Comparison of ENCODE assay signal across 10 mouse cellular contexts in the genomic region with DNA sequence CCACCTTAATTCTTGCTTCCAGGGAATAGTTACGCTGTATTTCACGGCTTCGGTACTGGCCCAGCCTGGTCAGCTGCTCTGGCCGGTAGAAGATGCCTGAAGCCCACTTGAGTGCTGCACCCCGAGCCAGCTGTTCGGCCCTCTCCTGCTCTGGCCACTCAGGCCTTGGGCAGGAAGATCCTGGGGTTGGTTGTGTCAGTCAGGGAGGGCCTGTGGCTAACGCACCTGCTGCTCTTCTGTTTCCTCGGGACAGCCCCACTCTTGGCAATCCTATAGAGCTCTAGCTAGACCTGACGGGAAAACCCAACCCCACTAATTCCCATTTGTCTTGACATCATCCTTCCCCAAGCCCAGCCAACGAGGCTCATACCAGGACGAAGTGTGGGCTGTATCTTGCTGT. TPM values are rescaled to one million over a fixed set of nuclear protein-coding genes. Genes with fewer than 3 reads are reported as not detected.
A peak's percentile ranks its signal among the peaks of the same experiment; 100 is the strongest.
DNase-seq lines count a peak whose midpoint lies in the region; ATAC-seq lines count a peak whose summit lies in the region.
"Had no signal": no experiment of that assay in that cellular context is flagged by ENCODE, and none has a peak within 500 bp of the region (broad histone marks: within the 10 kb centered on the region; RNA-seq: fewer than 3 reads in every experiment).

No protein-coding gene starts in this region.

- ATAC-seq in lung, embryonic 15.5 days (ENCODE audit: borderline replicate concordance, extremely low read depth, low FRiP score, low TSS enrichment) = no peak
- ATAC-seq in heart, embryonic 15.5 days (replicated peaks; ENCODE audit: insufficient number of reproducible peaks, insufficient read depth, low FRiP score, low read depth) = no peak
- no peak for ATAC-seq in midbrain, embryonic 12.5 days (ENCODE audit: low FRiP score, low read depth)
- ATAC-seq in granulocyte monocyte progenitor cell, adult 5-6 weeks (replicated peaks; ENCODE audit: poor library complexity, severe bottlenecking) = no peak
- ATAC-seq: CD4-positive, CD25-positive, alpha-beta regulatory T cell, adult 4 months had no signal

- 53% methylated on average over 11 of the region's 11 CpGs for WGBS in lung, embryonic 15.5 days
- 57% methylated on average over 11 of the region's 11 CpGs for WGBS in heart, embryonic 15.5 days
- WGBS in midbrain, embryonic 12.5 days = 77% methylated on average over 11 of the region's 11 CpGs

- H3K9ac ChIP-seq in lung, embryonic 15.5 days = 0 out of 2 replicates have a peak overlapping the region, but pooled peaks have one; percentile 8
- H3K9ac ChIP-seq in heart, embryonic 15.5 days = 0 out of 2 replicates have a peak overlapping the region, but pooled peaks have one; percentile 7
- no peak overlapping the region for H3K9ac ChIP-seq in midbrain, embryonic 12.5 days (replicated peaks)

- peak overlapping the region; percentile 34 for H3K4me3 ChIP-seq in lung, embryonic 15.5 days
- peak overlapping the region; percentile 36 for H3K4me3 ChIP-seq in heart, embryonic 15.5 days
- no peak overlapping the region for H3K4me3 ChIP-seq in midbrain, embryonic 12.5 days

- no peaks in the 10 kb centered on the region for H3K9me3 ChIP-seq in lung, embryonic 15.5 days
- no peaks in the 10 kb centered on the region for H3K9me3 ChIP-seq in heart, embryonic 15.5 days (replicated peaks)
- H3K9me3 ChIP-seq in midbrain, embryonic 12.5 days = no peaks in the 10 kb centered on the region

- peak overlapping the region; percentile 80 for H3K27ac ChIP-seq in lung, embryonic 15.5 days
- peak overlapping the region; percentile 83; the same call in 1 of the 2 replicates for H3K27ac ChIP-seq in heart, embryonic 15.5 days
- H3K27ac ChIP-seq in midbrain, embryonic 12.5 days (replicated peaks) = 0 out of 2 replicates have a peak overlapping the region, but pooled peaks have one; percentile 35

- intact Hi-C loops in heart, postnatal 25 days (cut with DNase I) = loop anchor here (5.0 kb wide), 1 partner anchor 52 kb away; a partner anchor contains a TSS

- H3K27me3 ChIP-seq in lung, embryonic 15.5 days = peaks cover 6% of the 10 kb centered on the region
- peaks cover 6% of the 10 kb centered on the region for H3K27me3 ChIP-seq in heart, embryonic 15.5 days
- peaks cover 25% of the 10 kb centered on the region for H3K27me3 ChIP-seq in midbrain, embryonic 12.5 days

- H3K4me1 ChIP-seq in lung, embryonic 15.5 days = peaks cover 40% of the 10 kb centered on the region
- peaks cover 29% of the 10 kb centered on the region for H3K4me1 ChIP-seq in heart, embryonic 15.5 days (replicated peaks)
- H3K4me1 ChIP-seq in midbrain, embryonic 12.5 days = peaks cover 24% of the 10 kb centered on the region

- H3K36me3 ChIP-seq in lung, embryonic 15.5 days = peaks cover 9% of the 10 kb centered on the region
- peaks cover 6% of the 10 kb centered on the region for H3K36me3 ChIP-seq in heart, embryonic 15.5 days
- H3K36me3 ChIP-seq in midbrain, embryonic 12.5 days = peaks cover 12% of the 10 kb centered on the region

- DNase-seq in heart, adult 11 months = peak; percentile 94
- no peak for DNase-seq in heart, postnatal 25 days (ENCODE audit: low spot score)
- DNase-seq in lung, postnatal 4 days = no peak
- DNase-seq in right cerebral cortex, adult 18-20 months = no peak
- DNase-seq: thymus, postnatal 4 days had no signal

- peak overlapping the region; percentile 46 for H3K4me2 ChIP-seq in lung, embryonic 15.5 days
- peak overlapping the region; percentile 49 for H3K4me2 ChIP-seq in heart, embryonic 15.5 days
- H3K4me2 ChIP-seq in midbrain, embryonic 12.5 days (replicated peaks) = 0 out of 2 replicates have a peak overlapping the region, but pooled peaks have one; percentile 3

RNA-seq across cellular contexts. Expression of a gene that starts 0.6 kb away (rescaled TPM):
- 1 to 10 TPM; 4.9 to 7.1 TPM for total RNA-seq in heart, postnatal 25 days (2021)
- 30.3 and 32.9 TPM in 2 replicates for polyA plus RNA-seq in lung, embryonic 15.5 days (2015; fragmentation: Nextera tagmentation; extraction: Ambion mirVana)
- 12.3 and 14.2 TPM in 2 replicates for polyA plus RNA-seq in heart, embryonic 15.5 days (2015; fragmentation: Nextera tagmentation; extraction: Ambion mirVana)
- polyA plus RNA-seq in midbrain, embryonic 12.5 days (2016; fragmentation: Nextera tagmentation; extraction: Ambion mirVana) = 12.0 and 12.8 TPM in 2 replicates
- not detected in 2 replicates for total RNA-seq in granulocyte monocyte progenitor cell, adult 5-6 weeks (2014; fragmentation: Nextera tagmentation)
- total RNA-seq in granulocyte monocyte progenitor cell, adult 5-6 weeks (2017) = 0.60 and 2.5 TPM in 2 replicates

RNA-seq across cellular contexts. Expression of a gene that starts 2.2 kb away (rescaled TPM):
- total RNA-seq in heart, postnatal 25 days (2021) = 10 to 100 TPM; 19.8 to 21.5 TPM
- 76.4 and 77.3 TPM in 2 replicates for polyA plus RNA-seq in lung, embryonic 15.5 days (2015; fragmentation: Nextera tagmentation; extraction: Ambion mirVana)
- 38.3 and 61.5 TPM in 2 replicates for polyA plus RNA-seq in heart, embryonic 15.5 days (2015; fragmentation: Nextera tagmentation; extraction: Ambion mirVana)
- 76.6 and 76.8 TPM in 2 replicates for polyA plus RNA-seq in midbrain, embryonic 12.5 days (2016; fragmentation: Nextera tagmentation; extraction: Ambion mirVana)
- 139 and 170 TPM in 2 replicates for total RNA-seq in granulocyte monocyte progenitor cell, adult 5-6 weeks (2014; fragmentation: Nextera tagmentation)
- 44.3 and 50.9 TPM in 2 replicates for total RNA-seq in granulocyte monocyte progenitor cell, adult 5-6 weeks (2017)

RNA-seq across cellular contexts. Expression of a gene that starts 5.6 kb away (rescaled TPM):
- total RNA-seq in heart, postnatal 25 days (2021) = 1 to 10 TPM; 1.8 to 2.0 TPM
- 9.7 and 10.0 TPM in 2 replicates for polyA plus RNA-seq in lung, embryonic 15.5 days (2015; fragmentation: Nextera tagmentation; extraction: Ambion mirVana)
- 4.9 and 6.7 TPM in 2 replicates for polyA plus RNA-seq in heart, embryonic 15.5 days (2015; fragmentation: Nextera tagmentation; extraction: Ambion mirVana)
- polyA plus RNA-seq in midbrain, embryonic 12.5 days (2016; fragmentation: Nextera tagmentation; extraction: Ambion mirVana) = 54.8 and 59.8 TPM in 2 replicates
- 2.7 and 4.0 TPM in 2 replicates for total RNA-seq in granulocyte monocyte progenitor cell, adult 5-6 weeks (2014; fragmentation: Nextera tagmentation)
- 0.56 and 0.93 TPM in 2 replicates for total RNA-seq in granulocyte monocyte progenitor cell, adult 5-6 weeks (2017)

RNA-seq across cellular contexts. Expression of a gene that starts 10.1 kb away (rescaled TPM):
- under 1 TPM; 0.81 to 0.91 TPM for total RNA-seq in heart, postnatal 25 days (2021)
- polyA plus RNA-seq in lung, embryonic 15.5 days (2015; fragmentation: Nextera tagmentation; extraction: Ambion mirVana) = 10.1 and 12.1 TPM in 2 replicates
- polyA plus RNA-seq in heart, embryonic 15.5 days (2015; fragmentation: Nextera tagmentation; extraction: Ambion mirVana) = 2.3 and 4.6 TPM in 2 replicates
- polyA plus RNA-seq in midbrain, embryonic 12.5 days (2016; fragmentation: Nextera tagmentation; extraction: Ambion mirVana) = 1.7 and 2.4 TPM in 2 replicates
- total RNA-seq in granulocyte monocyte progenitor cell, adult 5-6 weeks (2014; fragmentation: Nextera tagmentation) = 2.6 and 5.6 TPM in 2 replicates
- total RNA-seq in granulocyte monocyte progenitor cell, adult 5-6 weeks (2017) = 0.05 and 3.2 TPM in 2 replicates

RNA-seq across cellular contexts. Expression of a gene that starts 19.3 kb away (rescaled TPM):
- 10 to 100 TPM; 17.2 to 20.1 TPM for total RNA-seq in heart, postnatal 25 days (2021)
- 1.5 and 1.7 TPM in 2 replicates for polyA plus RNA-seq in lung, embryonic 15.5 days (2015; fragmentation: Nextera tagmentation; extraction: Ambion mirVana)
- 3.8 and 4.7 TPM in 2 replicates for polyA plus RNA-seq in heart, embryonic 15.5 days (2015; fragmentation: Nextera tagmentation; extraction: Ambion mirVana)
- polyA plus RNA-seq in midbrain, embryonic 12.5 days (2016; fragmentation: Nextera tagmentation; extraction: Ambion mirVana) = 3.3 and 3.9 TPM in 2 replicates
- not detected in 2 replicates for total RNA-seq in granulocyte monocyte progenitor cell, adult 5-6 weeks (2014; fragmentation: Nextera tagmentation)
- not detected in 2 replicates for total RNA-seq in granulocyte monocyte progenitor cell, adult 5-6 weeks (2017)
